Mouse (Mus musculus) right cerebral cortex, postnatal 14 days (tissue): ENCODE data around the gene Akap7.

Source experiments
- DNase-seq: peaks from one replicate; pipeline ENCODE4 v3.0.0; 2022

Akap7 gene

DNA sequence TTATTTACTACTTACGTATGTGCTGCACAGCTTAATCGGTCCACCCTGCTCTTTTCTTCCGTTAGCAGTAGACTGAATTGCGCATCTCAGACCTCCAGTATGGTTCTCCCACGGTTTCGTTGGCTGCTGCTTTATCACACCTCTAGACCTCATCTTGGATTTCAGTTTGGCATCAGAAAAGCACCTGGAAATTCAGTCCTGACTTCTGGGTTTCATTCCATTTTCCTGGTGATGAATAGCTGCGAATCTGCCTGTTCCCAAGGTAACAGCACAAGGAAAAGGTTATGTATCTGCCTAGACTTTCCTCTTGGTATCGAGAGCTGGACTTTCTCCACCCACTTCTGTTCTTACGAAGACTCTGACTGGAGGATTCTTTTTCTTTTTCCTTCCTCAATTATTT is at the start of gene Akap7:
TSS of gene Akap7 (minus strand) at position 101 of the 400 bp plus-strand sequence.
- DNase-seq, result no peak

DNA sequence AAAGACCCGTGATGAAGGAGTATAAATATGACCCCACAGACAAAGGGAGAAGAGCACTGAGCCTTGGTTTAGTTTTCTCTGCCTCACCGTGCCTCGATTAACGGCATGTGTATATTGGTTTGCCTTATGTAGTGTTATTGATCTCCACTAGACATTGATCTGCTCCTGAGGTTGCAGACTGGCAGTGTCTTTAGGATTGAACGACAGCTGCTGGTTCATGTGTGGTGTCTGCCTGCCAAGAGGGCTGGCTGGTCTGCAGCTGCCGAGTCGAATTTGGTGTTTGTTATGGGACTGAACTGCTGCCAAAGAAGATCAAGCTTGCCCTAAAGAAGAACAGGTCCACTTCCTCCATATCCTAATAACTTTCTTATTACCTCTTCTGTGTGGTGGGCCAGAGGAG is 46.7 kb upstream of the Akap7 start:
- DNase-seq, result no peak

DNA sequence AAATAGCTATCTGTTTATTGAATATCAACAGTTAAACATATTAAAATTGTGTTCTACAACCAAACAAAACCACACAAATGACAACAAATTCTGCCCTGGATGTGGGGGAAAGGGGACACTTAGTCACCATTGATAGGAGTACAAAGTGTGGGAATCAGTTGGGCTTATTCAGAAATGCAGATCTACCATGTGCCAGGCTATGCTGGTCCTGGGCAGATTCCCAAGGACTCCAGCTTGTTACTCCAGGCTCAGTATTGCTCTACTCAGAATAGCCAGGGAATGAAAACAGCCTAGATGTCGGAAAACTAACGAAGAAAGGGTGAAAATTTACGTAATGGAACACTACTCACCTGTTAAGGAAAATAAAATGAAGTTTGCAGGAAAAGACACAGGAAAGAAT is 46.3 kb upstream of the Akap7 start:
- no peak for DNase-seq

DNA sequence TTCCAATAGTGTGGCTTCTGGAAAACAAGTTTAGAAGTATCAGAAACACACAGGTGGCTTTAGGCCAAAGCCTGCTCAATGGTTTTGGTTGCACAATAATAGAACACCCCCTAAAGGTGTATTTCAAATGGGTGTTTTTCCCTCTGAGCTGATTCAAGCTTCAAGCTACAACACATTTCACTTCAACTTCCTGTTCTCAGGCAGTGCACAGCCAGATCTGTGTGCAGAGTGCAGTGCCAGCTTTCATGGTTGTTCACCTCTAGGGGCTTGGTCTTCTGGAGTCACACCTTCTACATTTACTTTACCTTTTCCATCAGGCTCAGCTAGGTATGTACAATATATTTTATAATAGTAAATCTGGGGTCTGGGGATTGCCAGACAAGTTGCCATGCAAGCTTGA is 35.1 kb upstream of the Akap7 start:
- no peak for DNase-seq

DNA sequence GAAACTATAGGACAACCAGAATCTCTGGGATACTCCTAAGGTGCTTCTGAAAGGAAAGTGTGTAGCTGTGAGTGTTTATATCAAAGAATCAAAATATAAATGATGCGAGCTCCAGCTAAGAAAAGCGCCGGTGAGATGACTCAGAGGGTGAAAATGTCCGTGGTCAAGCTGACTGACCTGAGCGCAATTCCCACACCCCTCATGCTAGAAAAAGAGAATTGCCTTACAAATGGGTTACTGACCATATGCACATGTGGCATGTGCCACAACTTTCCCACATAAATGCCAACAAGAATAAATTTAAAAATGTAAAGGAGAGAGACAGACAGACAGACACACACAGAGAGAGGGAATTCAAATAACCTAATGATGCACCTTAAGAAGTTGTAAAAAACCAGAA is 33.0 kb upstream of the Akap7 start:
- DNase-seq, result no peak

DNA sequence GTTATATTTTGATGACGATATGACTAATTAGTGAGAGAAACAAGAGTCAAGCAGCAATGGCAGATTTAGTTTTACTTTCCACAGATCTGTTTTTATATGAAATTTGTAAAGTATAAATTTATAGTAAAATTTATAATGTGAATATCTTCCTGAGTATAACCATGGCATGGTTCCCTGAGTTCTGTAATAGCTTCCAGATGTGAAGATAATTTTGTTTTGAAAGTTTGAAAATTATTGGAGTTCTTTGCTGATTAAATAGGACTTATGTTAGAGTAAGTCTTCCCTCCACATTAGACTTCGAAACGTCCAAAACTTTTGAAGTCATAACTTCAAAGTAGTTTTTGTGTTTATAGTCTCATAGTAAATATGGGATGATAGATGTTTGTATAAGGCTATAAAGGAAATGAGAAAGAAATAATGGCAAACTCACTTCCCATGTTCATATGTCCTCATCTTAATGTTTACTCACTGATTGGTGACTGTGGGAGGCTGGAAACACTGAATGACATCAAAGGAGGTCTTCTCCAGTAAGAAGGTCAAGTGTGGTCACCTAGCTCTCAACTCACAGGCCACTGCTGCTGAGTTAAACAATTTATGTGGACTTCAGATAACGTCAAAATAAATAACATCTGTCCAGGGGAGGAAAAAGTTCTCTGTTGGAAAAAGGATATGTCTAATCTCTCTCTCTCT is 25.9 kb upstream of the Akap7 start:
- DNase-seq, result no peak

DNA sequence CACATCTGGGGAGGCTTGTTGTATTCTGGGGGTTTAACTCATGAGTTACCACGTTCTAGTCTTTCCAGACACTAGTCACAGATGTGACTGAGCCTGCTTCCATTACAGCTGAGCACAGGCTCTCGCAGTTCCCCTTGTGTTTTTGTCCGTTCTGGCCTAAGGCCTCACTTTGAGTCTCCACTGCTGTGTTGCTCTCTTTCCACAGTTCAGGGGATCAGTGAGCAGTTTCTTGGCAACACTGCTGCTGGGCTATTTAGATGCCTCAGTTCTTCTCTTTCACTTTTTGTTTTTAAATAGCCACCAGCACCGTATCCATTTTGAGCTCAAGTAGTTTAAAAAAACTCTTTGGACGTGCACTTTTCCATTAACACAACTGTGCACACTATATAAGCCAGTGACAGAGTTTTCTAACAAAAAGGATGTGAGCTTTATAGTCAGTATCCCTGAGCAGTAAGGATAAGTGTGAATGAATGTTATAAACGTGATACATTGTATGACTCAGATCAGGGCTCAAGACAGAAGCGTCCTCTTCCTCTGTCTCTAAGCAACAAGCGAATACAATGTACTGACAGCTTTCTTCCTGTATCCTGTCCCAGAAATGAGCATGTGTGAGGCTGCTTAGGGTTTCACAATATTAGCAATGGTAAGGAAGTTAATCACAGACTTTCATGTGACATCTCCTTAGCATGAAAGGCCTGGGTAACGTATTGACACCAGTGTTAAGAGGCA is 23.8 kb upstream of the Akap7 start:
- no peak for DNase-seq

DNA sequence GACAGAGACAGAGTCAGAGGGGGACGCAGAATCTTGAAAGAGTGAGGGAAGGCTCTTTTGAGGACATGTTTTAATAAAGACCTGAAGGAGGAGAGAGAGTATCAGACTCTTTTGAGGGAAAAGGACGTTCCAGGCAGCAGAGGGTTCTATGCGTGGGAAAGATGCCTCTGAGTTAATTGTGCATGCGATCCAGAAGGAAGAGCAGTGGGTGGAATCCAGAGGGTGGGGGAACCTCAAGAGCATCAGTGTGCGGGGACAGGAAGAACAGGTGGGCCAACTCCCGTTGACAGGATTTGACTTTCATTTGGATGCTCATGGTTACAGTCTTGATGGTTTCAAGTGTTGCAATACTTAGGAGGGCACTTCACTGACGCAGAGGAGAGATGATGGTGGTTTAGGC is 22.4 kb upstream of the Akap7 start:
- DNase-seq, result no peak

DNA sequence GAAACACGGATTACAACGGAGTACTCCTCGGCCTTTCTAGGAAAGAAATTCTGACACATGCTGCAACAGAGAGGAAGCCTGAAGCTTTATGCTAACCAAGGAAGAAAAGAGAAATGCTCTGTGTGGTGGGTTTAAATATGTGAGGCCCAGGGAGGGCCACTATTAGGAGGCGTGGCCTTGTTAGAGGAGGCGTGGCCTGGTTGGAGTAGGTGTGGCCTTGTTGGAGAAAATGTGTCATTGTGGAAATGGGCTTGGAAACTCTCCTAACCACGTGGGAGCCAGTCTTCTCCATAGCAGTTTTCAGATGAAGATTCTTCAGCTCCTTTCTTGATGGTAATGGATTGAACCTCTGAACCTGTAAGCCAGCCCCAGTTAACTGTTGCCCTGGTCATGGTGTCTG is 19.8 kb upstream of the Akap7 start:
- DNase-seq, result no peak

DNA sequence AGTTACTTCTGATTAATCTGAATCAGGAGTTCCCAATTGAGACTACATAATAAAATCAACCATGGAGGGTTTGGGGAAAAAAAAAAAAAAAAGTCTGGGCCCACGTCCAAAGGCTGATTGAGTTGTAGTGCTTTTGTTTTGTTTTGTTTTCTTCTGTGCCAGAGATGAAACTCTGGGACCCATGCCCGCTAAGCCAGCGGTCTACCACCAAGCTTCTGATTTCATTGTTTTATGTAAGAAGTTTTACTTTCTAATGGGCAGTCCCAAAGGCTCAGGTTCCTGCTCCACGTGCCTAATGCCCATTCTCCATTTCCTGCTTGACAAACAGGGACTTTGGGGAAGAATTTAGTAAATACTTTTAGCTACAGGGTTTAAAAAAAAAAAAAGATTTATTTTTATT is 18.0 kb upstream of the Akap7 start:
- no peak for DNase-seq

DNA sequence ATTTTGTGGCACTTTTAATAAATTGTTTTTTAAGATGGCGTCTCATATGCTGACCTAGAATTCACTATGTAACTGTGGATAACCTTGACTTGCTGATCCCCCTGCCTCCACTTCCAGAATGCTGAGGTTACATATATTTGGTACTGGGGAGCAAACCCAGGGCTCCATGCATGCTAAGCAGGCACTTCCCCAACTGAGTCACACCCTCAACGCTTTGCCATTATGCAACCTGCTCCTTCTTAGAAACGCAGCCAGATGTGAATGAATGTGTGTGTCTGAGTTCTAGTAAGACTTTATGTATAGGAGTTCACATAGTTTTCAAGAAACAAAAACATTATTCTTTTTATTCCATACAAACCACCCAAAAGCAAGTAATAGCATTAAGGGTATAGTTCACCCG is 13.5 kb upstream of the Akap7 start:
- no peak for DNase-seq

DNA sequence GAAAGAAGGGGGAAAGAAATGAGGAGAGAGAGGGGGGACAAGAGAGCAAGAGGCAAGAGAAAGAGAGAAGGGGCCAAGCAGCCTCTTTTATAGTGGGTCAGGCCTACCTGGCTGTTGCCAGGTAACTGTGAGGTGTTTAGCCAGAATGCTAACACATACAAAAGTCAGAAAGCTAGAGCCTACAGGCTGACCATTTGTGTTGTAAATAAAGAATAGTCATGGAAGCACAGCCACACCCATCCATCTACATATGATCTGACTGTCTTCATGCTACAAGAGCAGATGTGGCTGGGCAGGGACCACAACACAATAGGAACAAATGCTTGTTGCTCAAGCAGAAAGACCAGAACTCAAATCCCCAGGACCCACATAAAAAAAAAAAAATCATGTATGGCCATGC is 11.9 kb upstream of the Akap7 start:
- DNase-seq, result no peak

DNA sequence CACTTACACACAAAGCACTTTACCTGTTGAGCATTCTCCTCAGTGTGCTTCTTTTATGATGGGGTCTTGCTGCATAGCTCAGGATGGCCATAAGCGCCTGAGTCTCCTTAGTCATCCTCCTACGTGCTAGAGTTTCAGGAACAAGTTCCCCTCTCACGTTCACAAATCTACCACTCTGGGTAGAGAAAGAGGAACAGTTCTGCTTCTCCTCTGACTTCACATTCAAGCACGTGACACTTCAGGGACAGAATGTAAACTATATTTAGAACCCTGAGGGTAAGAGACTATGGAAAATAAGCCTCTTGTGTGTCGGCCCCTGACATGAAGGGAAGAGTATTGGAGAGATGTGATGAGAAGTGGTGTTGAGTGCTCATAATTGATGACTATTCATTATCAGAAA is 10.7 kb upstream of the Akap7 start:
- no peak for DNase-seq

DNA sequence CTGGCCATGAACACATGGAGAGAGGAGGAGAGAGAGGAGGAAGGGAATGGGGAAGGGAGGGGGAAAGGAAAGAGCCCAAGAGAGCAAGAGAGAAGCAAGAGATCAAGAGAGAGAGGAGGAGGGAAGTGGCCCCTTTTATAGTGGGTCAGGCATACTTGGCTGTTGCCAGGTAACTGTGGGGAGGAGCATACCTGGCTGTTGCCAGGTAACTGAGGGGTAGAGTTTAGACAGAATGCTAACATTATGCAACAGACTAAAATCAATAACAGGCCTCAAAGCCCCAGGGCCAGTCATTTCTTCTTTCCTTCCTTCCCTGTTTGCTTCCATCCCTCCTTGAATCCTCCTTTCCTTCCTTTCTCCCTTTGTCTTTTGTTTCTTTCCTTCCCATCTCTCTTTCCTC is 10.0 kb upstream of the Akap7 start:
- no peak for DNase-seq

DNA sequence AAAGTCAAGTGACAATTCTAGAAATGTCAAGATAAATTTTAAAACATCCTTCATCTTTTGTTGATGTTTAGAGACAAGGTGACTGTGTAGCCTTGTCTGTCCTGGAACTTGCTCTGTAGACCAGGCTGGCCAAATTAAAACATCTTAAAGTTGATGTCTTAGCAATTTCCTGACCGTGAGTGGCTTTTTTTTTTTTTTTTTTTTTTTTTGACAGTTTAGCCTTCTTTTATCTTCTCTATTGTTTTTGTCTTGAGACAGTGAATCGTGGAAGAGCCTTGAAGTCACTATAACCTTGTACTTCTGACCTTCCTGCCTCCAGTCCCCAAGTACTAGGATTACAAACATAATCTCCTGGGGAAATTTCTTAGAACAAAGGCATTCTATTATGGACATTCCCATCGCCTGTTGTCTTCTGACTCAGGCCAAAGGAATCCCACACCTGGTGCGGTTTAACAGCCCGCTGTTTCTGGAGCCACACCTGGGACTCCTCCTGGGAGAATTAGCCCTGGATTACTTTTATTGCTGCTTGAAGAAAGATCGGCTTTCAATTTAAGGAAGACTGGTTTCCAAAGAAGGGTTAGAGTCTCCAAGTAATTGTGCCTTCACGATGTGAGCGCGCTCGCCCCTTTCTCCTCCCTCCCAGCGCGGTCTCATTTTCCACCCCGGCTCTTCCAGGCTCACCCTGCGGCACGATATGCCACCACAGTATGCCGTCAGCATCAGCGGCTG is 6.3 kb upstream of the Akap7 start:
- DNase-seq, result no peak

DNA sequence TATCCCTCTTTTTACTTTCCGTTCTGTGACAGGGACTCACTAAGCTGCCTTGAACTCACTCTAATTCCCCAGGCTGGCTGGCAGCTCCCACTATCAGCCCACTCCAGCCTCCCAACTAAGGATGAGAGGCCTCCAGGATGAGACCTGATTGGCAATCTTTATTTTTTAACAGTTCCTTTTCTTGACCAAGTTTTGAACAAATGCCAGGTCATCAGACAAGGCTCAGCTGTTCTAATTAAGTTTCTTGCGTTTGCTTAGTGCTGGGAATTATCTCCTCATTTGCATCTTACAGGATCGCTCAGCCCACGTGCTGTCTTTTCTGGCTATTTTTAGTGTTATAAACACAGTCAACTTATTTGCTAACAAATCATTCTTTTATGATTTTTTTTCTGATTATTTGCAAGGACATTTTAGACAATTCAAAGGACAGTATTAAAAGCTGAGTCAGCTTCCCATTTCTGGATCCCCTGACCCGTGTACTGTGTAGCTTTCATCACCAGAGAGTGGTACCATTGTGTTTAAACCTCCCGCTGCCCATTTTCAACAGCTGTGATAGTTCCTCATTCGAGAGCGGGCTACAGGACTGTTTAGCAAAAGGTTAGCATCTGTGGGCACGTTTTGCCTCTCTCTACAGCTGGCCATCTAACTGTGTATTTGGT is 4.0 kb upstream of the Akap7 start:
- DNase-seq, result no peak

DNA sequence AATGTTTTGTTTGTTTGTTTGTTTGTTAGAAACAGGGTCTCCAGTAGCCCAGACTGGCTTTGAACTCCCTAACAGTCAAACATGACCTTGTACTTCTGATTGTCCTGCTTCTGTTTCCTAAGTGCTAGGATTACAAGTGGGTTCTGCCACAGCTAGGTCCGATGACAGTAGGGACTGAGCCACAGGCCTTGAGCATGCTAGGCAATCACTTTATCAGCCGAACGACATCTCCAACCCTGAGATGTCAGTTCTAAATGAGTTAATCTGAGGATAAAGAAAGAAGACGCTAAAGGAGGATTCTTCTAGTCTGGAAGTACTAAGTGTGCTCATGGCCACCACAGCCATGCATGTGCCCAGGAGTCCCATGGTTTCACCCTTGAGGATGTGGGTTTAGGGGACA is 3.1 kb upstream of the Akap7 start:
- no peak for DNase-seq

DNA sequence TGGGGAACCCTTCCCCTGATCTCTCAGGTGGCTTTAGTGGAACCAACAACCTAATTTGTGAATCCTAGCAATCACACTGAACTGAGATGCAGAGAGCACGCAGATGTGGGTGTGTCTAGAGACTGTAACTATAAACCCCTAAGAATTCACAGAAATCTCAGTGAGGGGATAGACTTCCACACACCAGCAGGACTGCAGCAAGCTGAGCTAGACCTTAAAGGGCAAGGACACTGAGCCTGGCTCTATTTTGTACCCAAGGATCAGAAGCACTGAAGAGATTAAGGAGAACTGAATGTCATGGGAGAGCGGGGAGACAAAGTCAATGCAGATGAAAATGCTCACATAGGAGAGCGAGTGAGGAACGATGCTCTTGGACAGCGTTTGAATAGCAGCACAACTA is 2.3 kb upstream of the Akap7 start:
- DNase-seq, result no peak

DNA sequence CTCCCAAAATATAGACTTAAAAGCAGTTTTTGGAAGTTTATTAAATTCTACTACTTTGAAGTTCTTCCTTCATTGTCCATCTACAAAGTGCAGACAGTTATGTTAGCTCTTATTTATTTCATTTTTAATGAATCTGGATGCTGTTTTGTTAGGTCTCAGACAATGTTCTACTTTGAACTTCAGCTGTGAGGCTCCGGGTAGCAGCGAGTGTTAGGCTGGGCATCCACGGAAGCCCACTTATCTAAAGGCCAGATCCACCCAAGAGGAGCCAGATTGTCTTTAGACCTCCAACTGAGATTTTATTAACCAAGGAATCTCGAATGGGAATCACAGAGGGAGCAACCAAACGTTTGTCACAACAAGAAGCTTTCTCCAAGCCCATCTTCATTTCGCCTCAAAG is 2.5 kb downstream of the Akap7 start:
- no peak for DNase-seq

DNA sequence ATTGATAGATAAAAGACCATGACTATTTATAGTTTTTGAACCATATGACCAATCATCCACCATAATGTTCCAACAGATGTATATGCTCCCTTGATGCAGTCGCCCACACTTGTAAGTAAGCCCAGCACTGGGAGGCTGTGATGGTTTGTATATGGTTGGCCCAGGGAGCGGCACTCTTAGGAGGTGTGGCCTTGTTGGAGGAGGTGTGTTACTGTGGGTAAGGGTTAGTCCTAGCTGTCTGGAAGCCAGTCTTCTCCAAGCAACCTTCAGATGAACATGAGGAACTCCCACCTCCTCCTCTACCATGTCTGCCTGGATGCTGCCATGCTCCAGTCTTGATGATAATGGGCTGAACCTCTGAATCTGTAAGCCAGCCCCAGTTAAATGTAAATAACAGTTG is 3.1 kb downstream of the Akap7 start:
- no peak for DNase-seq

DNA sequence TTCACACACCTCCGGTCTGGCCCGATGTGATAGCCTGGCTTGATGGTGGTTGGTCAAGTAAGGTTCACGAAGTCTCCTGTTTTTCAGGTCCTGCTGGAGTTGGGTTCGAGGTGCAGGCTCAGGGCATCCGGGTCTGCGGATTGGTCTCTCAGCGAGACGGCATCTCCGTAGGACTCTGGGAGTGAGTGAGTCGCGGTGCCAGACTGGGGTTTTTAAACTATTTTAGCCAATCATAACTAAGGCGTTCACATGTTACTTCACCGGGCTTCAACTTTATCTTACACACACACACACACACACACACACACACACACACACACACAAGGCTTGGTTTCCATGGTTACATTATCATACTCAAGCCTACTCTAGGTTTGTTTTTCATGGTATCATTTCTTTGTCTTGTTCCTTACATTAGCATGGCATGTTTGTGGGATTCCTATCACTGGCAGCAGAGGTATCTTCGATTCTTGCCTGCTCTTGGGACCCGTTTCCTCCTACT is 8.6 kb downstream of the Akap7 start:
- no peak for DNase-seq

DNA sequence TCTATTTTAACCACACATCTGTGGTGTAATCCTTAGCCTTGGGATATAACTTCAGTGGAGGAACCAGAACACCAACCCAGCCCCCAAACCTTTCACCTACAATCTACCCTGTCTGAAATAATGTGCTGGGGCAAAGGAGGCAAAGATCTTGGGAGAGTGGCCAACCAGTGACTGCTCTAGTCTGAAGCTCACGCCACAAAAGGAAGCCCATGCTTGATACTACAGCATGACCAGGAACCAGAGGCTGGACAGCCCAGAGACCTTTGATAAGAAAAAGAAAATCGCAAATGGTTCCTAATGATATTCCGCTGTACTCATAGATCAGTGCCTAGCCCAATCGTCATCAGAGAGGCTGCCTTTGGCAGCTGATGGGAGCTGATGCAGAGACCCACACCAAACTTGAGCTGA is 9.4 kb downstream of the Akap7 start:
- no peak for DNase-seq

DNA sequence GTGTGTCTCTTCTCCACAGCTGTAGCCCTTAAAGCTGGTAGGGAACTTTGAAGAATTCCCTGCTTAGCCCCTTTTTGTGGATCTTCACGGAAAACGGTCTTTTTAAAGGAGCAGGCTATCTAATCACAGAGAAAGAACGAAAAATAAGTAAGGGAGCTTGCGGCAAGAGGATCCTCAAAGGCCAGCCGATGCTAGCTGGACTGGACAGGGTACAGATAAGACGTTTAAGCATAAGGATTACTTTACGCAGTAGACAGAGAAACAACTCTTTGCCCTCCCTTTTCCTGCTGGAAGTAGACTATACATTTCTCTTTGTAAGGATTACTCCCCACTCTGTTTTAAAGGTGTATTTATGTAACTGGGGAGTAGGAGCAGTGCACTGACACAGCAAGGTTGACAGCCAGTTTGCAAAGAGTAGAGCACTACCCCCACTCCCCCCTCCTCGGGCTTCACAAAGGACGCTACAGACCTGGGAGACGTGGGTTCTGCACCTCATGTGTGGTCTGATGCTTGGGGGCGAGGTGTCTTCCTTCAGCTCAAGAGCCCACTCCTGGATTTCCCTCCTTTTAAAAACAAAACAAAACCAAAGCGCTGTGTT is 9.9 kb downstream of the Akap7 start:
- no peak for DNase-seq
